Mouse (Mus musculus) lung, adult 2 months (tissue): ENCODE data around the gene Plet1.

Experiments used
- CTCF ChIP-seq: fragments of 200-500 bp; IDR thresholded peaks from 2 replicates; pipeline ENCODE4 v1.5.1; 2011; ENCODE audit warnings: mild to moderate bottlenecking, low read length, control low read depth; ENCODE audit not compliant: insufficient read depth
- POLR2A ChIP-seq: fragments of 200-500 bp; IDR thresholded peaks from 2 replicates; pipeline ENCODE4 v1.6.1; 2011; ENCODE audit warnings: low read depth, mild to moderate bottlenecking, control low read depth, low read length, borderline replicate concordance; ENCODE audit errors: extremely low read depth

DNA sequence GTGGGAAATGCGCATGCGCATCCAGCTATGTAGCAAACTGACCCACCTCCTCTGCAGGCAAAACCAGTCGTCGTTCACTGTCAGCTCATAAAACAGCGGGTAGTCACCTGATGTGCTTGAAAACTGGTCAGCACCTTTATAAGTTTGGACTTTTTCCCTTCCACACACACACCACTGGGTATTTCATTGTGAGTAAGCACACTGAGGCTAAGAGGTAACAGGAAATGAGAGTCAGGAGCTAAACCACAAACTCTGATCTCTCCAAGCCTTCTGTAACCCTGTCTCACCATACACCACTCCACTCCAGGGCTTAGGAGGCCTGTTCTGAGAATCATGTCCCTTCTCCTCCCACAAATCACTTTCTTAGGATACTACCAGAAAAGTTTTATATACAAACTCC lies 31.3 kb downstream of the Plet1 start:
- TF ChIP-seq CTCF = no peak
- no peak for TF ChIP-seq POLR2A
